Mouse (Mus musculus) kidney, embryonic 14.5 days (tissue): ENCODE measurements around the gene Fuom. TPM values are rescaled to one million over a fixed set of nuclear protein-coding genes. Genes with fewer than 3 reads are reported as not detected.

Source experiments
- ATAC-seq: fragments of 200-750 bp; cut with Nextera tagmentation; 2 replicates; pipeline ENCODE4 v1.8.0; 2017; ENCODE audit warnings: moderate number of reproducible peaks, mild to moderate bottlenecking, moderate TSS enrichment, moderate library complexity; ENCODE audit not compliant: low FRiP score, low TSS enrichment
- H3K27ac ChIP-seq: fragments of 300-500 bp; sonication (generic); 2 replicates; pipeline ENCODE4 v1.5.1; 2014; ENCODE audit warnings: low read depth, mild to moderate bottlenecking, low read length, moderate library complexity, mixed read lengths
- H3K27me3 ChIP-seq: fragments of 300-500 bp; sonication (generic); 2 replicates; pipeline ENCODE4 v1.6.1; 2014; ENCODE audit warnings: mild to moderate bottlenecking, low read length; ENCODE audit not compliant: control insufficient read depth, insufficient read depth
- H3K36me3 ChIP-seq: fragments of 300-500 bp; sonication (generic); 2 replicates; pipeline ENCODE4 v1.6.1; 2014; ENCODE audit warnings: low read length, mixed read lengths; ENCODE audit not compliant: control insufficient read depth, insufficient read depth
- H3K4me1 ChIP-seq: fragments of 300-500 bp; sonication (generic); 2 replicates; pipeline ENCODE4 v1.6.1; 2014; ENCODE audit warnings: low read length, mixed read lengths; ENCODE audit not compliant: control insufficient read depth, insufficient read depth
- H3K4me2 ChIP-seq: fragments of 300-500 bp; sonication (generic); replicated peaks from 2 replicates; pipeline ENCODE4 v1.6.1; 2014; ENCODE audit warnings: low read depth, mild to moderate bottlenecking, low read length
- H3K4me3 ChIP-seq: fragments of 300-500 bp; sonication (generic); 2 replicates; pipeline ENCODE4 v1.5.1; 2014; ENCODE audit warnings: mild to moderate bottlenecking, low read length
- H3K9ac ChIP-seq: fragments of 300-500 bp; sonication (generic); 2 replicates; pipeline ENCODE4 v1.6.1; 2014; ENCODE audit warnings: low read depth, mild to moderate bottlenecking, low read length, moderate library complexity
- H3K9me3 ChIP-seq: fragments of 300-500 bp; sonication (generic); 2 replicates; pipeline ENCODE4 v1.6.1; 2016; ENCODE audit warnings: low read length; ENCODE audit not compliant: control insufficient read depth
- WGBS: fragments of 180-500 bp; shearing (Covaris S2); extraction: QIAGEN DNeasy Blood & Tissue Kit; methylation state at CpG from one replicate; pipeline ENCODE4 v1.1.7; 2014; 5-methylcytosine and 5-hydroxymethylcytosine counted together
- polyA plus RNA-seq: library from polyadenylated mRNA; unstranded; fragments of >200 nt; fragmentation: Nextera tagmentation; extraction: Ambion mirVana; gene quantifications from 2 replicates; pipeline ENCODE4 v1.2.1, GENCODE M21; 2014

The Fuom gene
- polyA plus RNA-seq, 1 experiment from 2014 or later, result 32.4 TPM

DNA sequence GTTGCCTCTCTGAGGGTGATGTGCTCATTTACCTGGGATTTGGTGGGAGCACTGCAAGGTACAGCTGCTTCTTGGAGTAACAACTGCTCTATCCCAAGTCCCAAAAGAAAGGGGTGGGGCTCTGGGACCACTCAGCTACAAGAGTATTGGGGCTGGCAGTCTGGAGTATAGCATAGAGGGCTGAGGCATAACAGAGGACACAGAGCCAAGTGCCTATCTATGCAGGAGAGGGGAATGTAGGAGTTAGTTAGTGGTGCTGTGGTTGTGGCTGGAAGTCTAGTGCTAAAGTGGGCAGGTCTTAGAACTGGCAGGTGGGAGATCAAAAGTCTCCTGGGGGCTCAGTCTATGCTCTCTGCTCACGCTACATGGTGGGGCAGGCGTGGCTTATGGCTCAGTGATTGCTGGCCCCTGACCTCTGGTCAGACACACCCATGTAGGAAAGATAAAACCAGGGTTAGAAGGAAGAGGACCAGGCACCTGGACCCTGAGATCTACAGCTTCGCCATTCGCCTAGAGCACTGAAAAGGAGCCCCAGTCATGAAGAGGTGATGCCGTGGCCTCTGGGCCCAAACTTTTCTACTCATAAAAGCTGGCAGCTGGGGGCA, 9.2 kb downstream of the Fuom start, which contains the start of gene Prap1:
Gene Prap1 (plus strand): TSS at position 472 of the 605 bp plus-strand sequence.
- H3K4me1 ChIP-seq, result no peaks in the 10 kb centered on the region
- H3K36me3 ChIP-seq, result no peaks in the 10 kb centered on the region
- no peak within 1 kb of the TSS for H3K4me3 ChIP-seq
- no peak within 1 kb of the TSS for H3K4me2 ChIP-seq
- H3K27me3 ChIP-seq, result no peaks in the 10 kb centered on the region
- 59% methylated on average over 5 of the region's 5 CpGs for WGBS
- ATAC-seq, result no peak
- H3K27ac ChIP-seq, result no peak within 1 kb of the TSS
- no peak within 1 kb of the TSS for H3K9ac ChIP-seq
- H3K9me3 ChIP-seq, result no peaks in the 10 kb centered on the region

DNA sequence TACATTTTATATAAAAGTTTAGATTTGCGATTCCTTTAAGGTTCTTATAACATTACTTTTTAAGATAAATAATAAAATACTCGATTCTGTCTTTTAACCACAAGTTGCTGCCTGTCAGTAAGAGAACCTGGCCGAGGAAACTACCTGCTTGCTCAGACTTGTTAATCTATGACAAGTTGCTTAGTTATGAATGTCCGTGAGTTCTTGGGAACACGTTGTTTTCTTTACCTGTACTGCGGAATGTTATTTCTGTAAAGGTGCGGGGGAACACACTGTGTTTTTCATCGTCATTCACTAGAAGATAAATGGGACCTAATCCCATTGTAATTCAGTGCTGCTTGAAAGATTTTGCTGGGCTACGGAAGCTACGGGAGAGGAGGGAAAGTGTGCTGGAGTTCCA, 11.6 kb downstream of the Fuom start:
- no peak overlapping the region for H3K4me3 ChIP-seq
- H3K27ac ChIP-seq, result no peak overlapping the region
- no peaks in the 10 kb centered on the region for H3K4me1 ChIP-seq
- H3K9ac ChIP-seq, result no peak overlapping the region
- no peak overlapping the region for H3K4me2 ChIP-seq
- 75% methylated on average over 10 of the region's 10 CpGs for WGBS
- ATAC-seq, result no peak
- no peaks in the 10 kb centered on the region for H3K9me3 ChIP-seq
- H3K36me3 ChIP-seq, result no peaks in the 10 kb centered on the region
- no peaks in the 10 kb centered on the region for H3K27me3 ChIP-seq

DNA sequence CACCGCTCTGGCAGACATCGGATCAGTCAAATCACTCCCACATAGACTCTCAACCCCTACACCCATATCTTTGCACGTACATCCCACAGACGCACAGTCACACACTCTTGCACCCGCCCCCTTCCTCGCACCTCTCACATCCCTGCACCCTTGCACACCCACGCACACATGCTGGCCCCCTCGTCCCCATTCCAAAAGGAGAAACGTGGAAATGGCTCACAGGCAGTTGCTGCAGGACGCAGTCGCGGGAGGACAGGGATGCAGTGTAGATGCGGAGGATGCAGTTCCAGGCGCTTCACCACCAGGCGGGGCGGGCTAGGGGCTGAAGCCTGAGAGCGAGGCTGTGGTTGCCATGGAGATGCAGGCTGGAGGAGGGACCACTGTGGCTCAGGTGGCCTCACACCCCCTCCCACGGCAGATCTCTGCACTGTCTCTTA, 20.0 kb downstream of the Fuom start, which contains the start of gene Caly:
Gene Caly (minus strand): TSS at position 307 of the 437 bp plus-strand sequence.
- Histone ChIP-seq H3K4me1 (peaks cover 3% of the 10 kb centered on the region; the same call in 1 of the 2 replicates), H3K4me2 (no peak within 1 kb of the TSS; the same call in 1 of the 2 replicates), H3K27ac (no peak within 1 kb of the TSS), H3K4me3 (no peak within 1 kb of the TSS), H3K36me3 (no peaks in the 10 kb centered on the region), H3K27me3 (peaks cover 37% of the 10 kb centered on the region), H3K9me3 (no peaks in the 10 kb centered on the region), H3K9ac (no peak within 1 kb of the TSS)
- 5% methylated on average over 18 of the region's 18 CpGs for WGBS
- peak; percentile 72 for ATAC-seq

DNA sequence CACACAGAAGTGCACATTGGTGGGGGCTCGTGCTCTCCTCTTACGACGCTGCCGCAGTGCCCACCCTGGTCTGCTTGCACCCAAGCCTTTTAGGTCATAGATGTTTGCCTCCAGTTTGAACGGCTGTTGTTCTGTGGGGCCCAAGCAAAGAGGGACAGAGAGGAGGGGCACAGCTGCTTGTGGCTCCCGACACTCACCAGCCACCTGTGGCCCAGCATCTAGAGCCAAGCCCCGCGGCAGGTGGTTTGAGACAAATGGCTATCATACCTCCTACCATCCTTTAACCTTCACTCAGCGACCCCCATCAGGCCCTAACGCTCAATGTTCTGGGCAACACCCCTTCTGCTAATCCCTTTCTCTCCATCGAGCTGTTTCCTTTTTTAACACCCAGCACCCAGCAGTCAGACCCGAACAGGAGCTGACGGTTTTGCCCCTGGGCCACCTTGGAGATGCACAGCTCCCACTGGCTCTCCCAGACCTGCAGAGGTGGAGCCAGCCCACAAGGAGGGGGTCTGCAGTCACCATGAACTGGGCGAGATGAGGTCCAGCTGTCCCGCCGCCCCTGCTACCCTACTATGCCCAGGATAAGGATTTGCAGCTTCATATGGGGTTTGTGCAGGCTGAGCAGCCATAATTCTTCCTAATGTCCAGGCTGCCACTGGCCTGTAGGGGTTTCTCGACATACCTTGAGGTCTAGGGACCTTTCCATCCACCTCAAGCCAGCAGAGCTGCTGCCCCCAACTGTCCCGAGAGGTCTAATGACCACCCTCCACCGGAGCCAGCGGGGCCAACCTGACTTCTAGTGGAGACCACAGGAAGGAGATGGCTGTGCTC, 20.6 kb downstream of the Fuom start:
- peaks cover 37% of the 10 kb centered on the region for H3K27me3 ChIP-seq
- peaks cover 3% of the 10 kb centered on the region; the same call in 1 of the 2 replicates for H3K4me1 ChIP-seq
- H3K27ac ChIP-seq, result no peak overlapping the region
- no peaks in the 10 kb centered on the region for H3K9me3 ChIP-seq
- no peak overlapping the region for H3K9ac ChIP-seq
- H3K4me3 ChIP-seq, result no peak overlapping the region
- ATAC-seq, result peak; percentile 29; the same call in 1 of the 2 replicates
- 13% methylated on average over 20 of the region's 20 CpGs for whole genome bisulfite sequencing
- H3K4me2 ChIP-seq, result no peak overlapping the region; the same call in 1 of the 2 replicates
- H3K36me3 ChIP-seq, result no peaks in the 10 kb centered on the region

DNA sequence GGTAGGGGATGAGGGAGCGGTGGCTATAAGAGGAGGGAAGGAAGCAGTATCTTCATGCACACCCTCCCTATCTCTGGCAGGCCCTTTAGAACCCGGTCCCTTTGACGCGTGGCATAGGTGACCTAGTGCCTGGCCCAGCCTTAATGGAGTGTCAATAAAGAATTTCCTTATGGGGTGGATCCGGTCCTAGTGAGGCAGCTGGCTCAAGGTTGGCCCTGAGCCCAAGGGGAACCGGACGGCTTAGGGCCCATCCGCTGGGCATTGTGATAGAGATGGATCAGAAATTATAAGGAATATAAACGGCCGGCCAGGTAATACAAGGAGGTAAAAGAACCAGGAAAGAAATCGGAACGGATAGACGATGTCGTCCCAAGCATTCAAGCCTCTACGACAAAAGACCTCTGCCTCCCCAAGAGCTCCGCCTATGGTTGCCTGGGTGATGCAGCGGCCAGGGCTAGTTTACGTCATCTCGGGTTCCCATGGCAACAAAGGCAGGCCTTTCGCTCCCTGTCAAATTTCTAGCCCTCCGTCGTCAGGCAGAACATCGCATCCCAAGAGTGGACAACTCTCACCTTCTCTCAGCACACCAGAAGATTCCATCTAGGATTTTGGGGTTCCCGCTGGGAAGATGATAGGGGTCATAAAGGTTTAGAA, 21.6 kb downstream of the Fuom start:
- Histone ChIP-seq H3K27me3 (peaks cover 37% of the 10 kb centered on the region), H3K27ac (no peak overlapping the region), H3K9ac (no peak overlapping the region), H3K9me3 (no peaks in the 10 kb centered on the region), H3K36me3 (no peaks in the 10 kb centered on the region), H3K4me3 (0 out of 2 replicates have a peak overlapping the region, but pooled peaks have one; percentile 0), H3K4me1 (peaks cover 3% of the 10 kb centered on the region; the same call in 1 of the 2 replicates), H3K4me2 (peak overlapping the region; percentile 19; the same call in 1 of the 2 replicates)
- ATAC-seq, result 0 out of 2 replicates have a peak, but pooled peaks have one; percentile 50
- 5% methylated on average over 24 of the region's 24 CpGs for WGBS

DNA sequence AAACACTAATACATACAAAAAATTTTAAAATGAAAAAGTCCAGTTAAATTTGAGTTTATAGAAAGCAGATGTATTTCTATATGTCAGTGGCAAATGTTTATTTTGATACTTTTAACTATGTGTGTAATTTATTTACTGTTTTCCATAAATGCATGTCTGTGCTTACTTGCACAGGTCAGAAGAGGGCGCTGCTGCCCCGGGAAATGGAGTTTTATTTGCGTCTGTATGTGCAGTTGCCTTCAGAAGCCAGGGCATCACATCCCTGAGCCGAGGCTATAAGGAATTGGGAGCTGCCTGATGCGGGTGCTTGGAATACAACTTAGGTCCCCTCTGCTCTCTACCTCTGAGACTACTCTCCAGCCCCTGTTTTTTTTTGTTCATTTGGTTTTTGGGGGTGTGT, 23.5 kb downstream of the Fuom start:
- Histone ChIP-seq H3K27me3 (peaks cover 37% of the 10 kb centered on the region), H3K9me3 (no peaks in the 10 kb centered on the region), H3K27ac (no peak overlapping the region), H3K36me3 (no peaks in the 10 kb centered on the region), H3K4me2 (no peak overlapping the region), H3K4me3 (no peak overlapping the region), H3K9ac (no peak overlapping the region), H3K4me1 (peaks cover 3% of the 10 kb centered on the region; the same call in 1 of the 2 replicates)
- WGBS, result 6% methylated on average over 5 of the region's 5 CpGs
- no peak for ATAC-seq

DNA sequence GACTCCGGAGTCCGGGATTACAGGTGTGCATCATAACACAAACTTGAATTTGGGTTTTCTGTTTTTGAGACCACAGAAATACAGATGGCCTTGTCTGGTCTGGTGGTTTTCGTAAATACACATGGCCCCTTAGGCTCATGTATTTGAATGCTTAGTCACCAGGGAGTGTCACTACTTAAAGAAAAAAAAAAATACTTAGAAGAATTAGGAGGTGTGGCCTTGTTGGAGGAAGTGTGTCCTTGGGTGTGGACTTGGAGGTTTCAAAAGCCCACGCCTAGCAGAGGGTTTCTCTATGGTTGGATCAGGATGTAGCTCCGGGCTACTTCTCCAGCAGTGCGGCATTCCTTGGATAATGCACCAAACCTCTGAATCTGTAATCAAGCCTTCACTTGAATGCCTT, 24.5 kb downstream of the Fuom start:
- Histone ChIP-seq H3K4me1 (peaks cover 3% of the 10 kb centered on the region; the same call in 1 of the 2 replicates), H3K9ac (no peak overlapping the region), H3K27me3 (peaks cover 37% of the 10 kb centered on the region), H3K27ac (no peak overlapping the region), H3K4me3 (no peak overlapping the region), H3K9me3 (no peaks in the 10 kb centered on the region), H3K4me2 (no peak overlapping the region), H3K36me3 (no peaks in the 10 kb centered on the region)
- ATAC-seq, result no peak
- WGBS, result 77% methylated on average over 6 of the region's 6 CpGs

DNA sequence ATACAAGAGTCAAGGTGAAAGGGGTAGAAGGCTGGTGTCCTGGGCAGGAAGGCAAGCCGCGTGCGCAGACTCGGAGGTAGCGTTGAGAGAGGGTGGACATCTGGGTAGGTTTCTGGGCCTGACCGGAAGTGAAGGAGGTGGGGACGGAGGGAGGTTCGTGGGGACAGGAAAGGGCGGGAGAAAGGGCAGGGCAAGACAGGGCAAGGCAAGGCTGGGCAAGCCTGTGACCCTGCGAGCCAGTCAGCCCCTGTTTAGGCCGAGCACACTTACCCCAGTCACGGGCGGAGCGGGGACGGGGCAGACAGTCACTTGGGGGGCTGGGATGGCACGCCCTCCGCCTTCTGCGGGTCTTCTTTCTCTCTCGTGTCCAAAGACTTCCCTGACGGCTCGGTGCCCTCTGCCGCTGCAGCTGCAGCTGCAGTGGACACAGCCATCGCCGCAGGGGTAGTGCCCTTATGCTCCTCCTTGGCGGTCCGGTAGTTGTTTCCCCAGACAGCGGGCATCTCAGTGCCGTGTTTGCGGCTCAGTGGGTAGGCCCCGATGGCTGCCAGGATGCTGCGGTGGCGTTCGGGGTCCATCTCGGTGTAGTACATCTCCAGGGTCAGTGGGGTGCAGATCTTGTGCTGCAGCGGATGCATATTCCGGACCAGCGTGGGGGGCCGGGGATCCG, 32.1 kb downstream of the Fuom start:
- 34% methylated on average over 39 of the region's 39 CpGs for WGBS
- Histone ChIP-seq H3K9ac (peak overlapping the region; percentile 47; the same call in 1 of the 2 replicates), H3K27me3 (no peaks in the 10 kb centered on the region), H3K9me3 (no peaks in the 10 kb centered on the region), H3K36me3 (no peaks in the 10 kb centered on the region), H3K4me1 (no peaks in the 10 kb centered on the region), H3K4me3 (peak overlapping the region; percentile 31), H3K4me2 (peak overlapping the region; percentile 45), H3K27ac (no peak overlapping the region)
- ATAC-seq, result peak; percentile 68
